Mouse (Mus musculus) ES-E14 (cell line): ENCODE measurements at regions not wholly inside any gene's neighbourhood (a gene's known extent, or its start where the extent isn't known, plus 50 kb on each side); places are given as distances from the start of the nearest gene placed in this dataset.
"Not testable (repeated sequence)": the region's sequence is repeated elsewhere in the genome, so short reads cannot be mapped to it uniquely, and the experiment has no call there.

Source experiments
- DNase-seq: peaks from one replicate; pipeline ENCODE4 v3.0.0-alpha.2; 2013; ENCODE audit warnings: low read depth, low spot score
- H3K27ac ChIP-seq: 2 replicates; pipeline ENCODE4 v1.5.1; 2012; ENCODE audit warnings: low read depth, mild to moderate bottlenecking, low read length, moderate library complexity, mixed read lengths; ENCODE audit not compliant: poor library complexity, insufficient read depth, severe bottlenecking
- H3K36me3 ChIP-seq: 2 replicates; pipeline ENCODE4 v1.6.1; 2012; ENCODE audit warnings: mild to moderate bottlenecking, low read length, moderate library complexity, mixed read lengths; ENCODE audit not compliant: control insufficient read depth, poor library complexity, insufficient read depth, severe bottlenecking
- H3K4me1 ChIP-seq, 2 experiments: fragments of 150-350 bp in 1 of 2; sonication (generic) in 1 of 2; 2 replicates each; pipeline ENCODE4 v1.6.1; 2012; ENCODE audit warnings: low read length in 2 of 2, mild to moderate bottlenecking in 1 of 2, mixed read lengths in 1 of 2; ENCODE audit not compliant: control insufficient read depth in 2 of 2, insufficient read depth in 2 of 2, poor library complexity in 1 of 2
- H3K4me3 ChIP-seq, 2 experiments: fragments of 150-350 bp in 1 of 2; sonication (generic) in 1 of 2; 2 replicates each; pipeline ENCODE4 v1.5.1; 2012; ENCODE audit warnings: low read length in 2 of 2, low read depth in 1 of 2, mild to moderate bottlenecking in 1 of 2, mixed read lengths in 1 of 2; ENCODE audit not compliant: insufficient read depth in 1 of 2, poor library complexity in 1 of 2, severe bottlenecking in 1 of 2
- H3K9ac ChIP-seq: 2 replicates; pipeline ENCODE4 v1.6.1; 2012; ENCODE audit warnings: low read depth, mild to moderate bottlenecking, low read length, mixed read lengths; ENCODE audit not compliant: poor library complexity, insufficient read depth, severe bottlenecking
- H3K9me3 ChIP-seq: fragments of 150-350 bp; sonication (generic); 2 replicates; pipeline ENCODE4 v1.6.1; 2012; ENCODE audit warnings: low read depth, mild to moderate bottlenecking, low read length; ENCODE audit not compliant: control insufficient read depth, insufficient read depth
- CHD2 ChIP-seq: IDR thresholded peaks from 2 replicates; pipeline ENCODE4 v1.6.1; 2014; ENCODE audit warnings: mild to moderate bottlenecking, low read depth, low read length, inconsistent platforms
- HCFC1 ChIP-seq: IDR thresholded peaks from 2 replicates; pipeline ENCODE4 v1.6.1; 2012; ENCODE audit warnings: low read length, inconsistent platforms, borderline replicate concordance; ENCODE audit not compliant: insufficient read depth
- MAFK ChIP-seq: IDR thresholded peaks from 2 replicates; pipeline ENCODE4 v1.6.1; 2014; ENCODE audit warnings: mild to moderate bottlenecking, low read depth, low read length, inconsistent platforms; ENCODE audit not compliant: insufficient read depth
- ZC3H11A ChIP-seq: IDR thresholded peaks from 2 replicates; pipeline ENCODE4 v1.6.1; 2012; ENCODE audit warnings: low read depth, mild to moderate bottlenecking, inconsistent platforms, low read length, borderline replicate concordance
- ZNF384 ChIP-seq: IDR thresholded peaks from 2 replicates; pipeline ENCODE4 v1.6.1; 2012; ENCODE audit warnings: low read depth, low read length, inconsistent platforms
- in situ Hi-C, 2 experiments: fragments of 600-800 bp; cut with MboI; formaldehyde crosslinking; loops; one replicate each; pipeline ENCODE4 v1.15.1; 2025; ENCODE audit warnings: low sequenced_read_pairs in 2 of 2, inconsistent platforms in 1 of 2; ENCODE audit not compliant: unreplicated experiment in 2 of 2

DNA sequence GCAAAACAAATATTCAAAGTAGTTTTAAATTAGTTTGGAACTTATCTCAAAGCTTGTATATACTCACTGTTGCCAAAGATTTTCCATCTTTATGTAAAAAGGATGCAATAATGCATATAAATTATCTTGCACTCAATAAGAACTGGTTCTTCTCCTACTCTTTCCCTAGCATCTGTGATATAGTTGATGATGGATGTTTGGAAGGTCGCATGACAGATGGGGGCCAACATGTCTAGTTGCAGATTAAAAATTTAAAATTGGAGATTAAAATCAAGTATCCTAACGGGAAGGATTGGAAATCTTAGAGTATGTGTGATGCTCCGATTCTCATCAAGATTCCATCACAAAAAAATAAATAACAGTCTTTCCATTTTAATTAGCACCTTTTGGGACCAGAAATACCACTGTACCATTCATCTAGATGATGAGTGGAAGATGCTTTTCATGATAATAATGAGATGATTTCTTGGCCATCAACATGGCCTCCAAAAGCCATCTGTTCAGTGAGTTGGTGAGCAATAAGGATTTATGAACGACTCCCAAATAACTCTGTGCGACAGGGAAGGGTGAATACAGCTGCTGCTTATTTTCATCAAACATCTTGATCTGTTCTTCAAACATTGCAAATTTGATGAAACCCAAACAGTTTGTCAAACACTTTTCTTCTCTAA is 655.9 kb upstream of the Cdh8 start:
- Histone ChIP-seq H3K9me3 (no peaks in the 10 kb centered on the region), H3K4me1 (no peaks in the 10 kb centered on the region), H3K4me3 (no peak overlapping the region), H3K27ac (no peak overlapping the region), H3K9ac (no peak overlapping the region), H3K36me3 (no peaks in the 10 kb centered on the region)
- TF ChIP-seq CHD2 (no peak), HCFC1 (no peak), ZC3H11A (no peak), MAFK (no peak), ZNF384 (no peak)
- no peak for DNase-seq
- in situ Hi-C loops: no loop called here

DNA sequence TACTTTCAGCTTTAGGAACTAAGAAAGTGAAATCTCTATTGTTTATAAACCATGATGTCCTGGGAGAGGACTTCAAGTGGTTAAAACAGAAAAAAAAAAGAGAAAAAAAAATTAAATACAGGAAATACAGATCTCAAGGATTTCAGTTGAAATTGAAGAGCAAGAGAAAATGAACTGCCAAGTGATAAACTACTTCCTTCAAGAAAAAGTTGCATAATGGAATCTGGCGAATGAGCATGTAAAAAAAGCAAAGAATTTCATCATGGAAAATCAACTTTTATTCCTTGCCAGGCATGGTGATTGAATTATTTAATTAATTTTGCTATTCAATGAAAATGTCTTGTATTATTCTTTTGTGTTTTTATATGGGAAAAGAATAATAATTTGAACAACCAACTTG is 653.5 kb upstream of the Cdh8 start:
- DNase-seq: no peak
- Histone ChIP-seq H3K4me3 (no peak overlapping the region), H3K27ac (no peak overlapping the region), H3K9me3 (no peaks in the 10 kb centered on the region), H3K4me1 (no peaks in the 10 kb centered on the region), H3K9ac (no peak overlapping the region), H3K36me3 (no peaks in the 10 kb centered on the region)
- TF ChIP-seq HCFC1: no peak
- TF ChIP-seq CHD2: no peak
- no peak for TF ChIP-seq MAFK
- TF ChIP-seq ZC3H11A: no peak
- no peak for TF ChIP-seq ZNF384
- in situ Hi-C loops: no loop called here

DNA sequence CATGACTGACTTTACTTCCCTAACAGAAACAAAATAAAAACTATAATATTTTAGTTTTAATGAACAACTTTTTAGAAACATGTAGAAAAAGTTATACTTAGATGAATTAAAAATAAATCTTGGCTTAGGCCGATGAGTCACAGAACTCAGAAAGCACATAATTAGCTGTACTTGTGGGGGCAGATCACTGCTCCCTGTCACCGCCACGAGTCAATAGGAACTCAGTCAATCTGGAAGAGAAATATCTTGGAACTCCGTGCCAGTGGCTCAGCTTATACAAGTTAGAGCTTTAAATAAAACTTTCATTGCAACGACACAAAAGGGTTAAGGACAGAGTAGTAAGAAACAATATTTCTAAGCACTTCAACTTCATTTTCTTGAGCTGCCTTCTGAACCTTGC is 622.7 kb upstream of the Cdh8 start:
- no peaks in the 10 kb centered on the region for H3K4me1 ChIP-seq
- H3K27ac ChIP-seq: no peak overlapping the region
- in situ Hi-C loops: no loop called here
- H3K9ac ChIP-seq: no peak overlapping the region
- no peak overlapping the region for H3K4me3 ChIP-seq
- DNase-seq: no peak
- H3K9me3 ChIP-seq: no peaks in the 10 kb centered on the region
- no peaks in the 10 kb centered on the region for H3K36me3 ChIP-seq
- no peak for TF ChIP-seq HCFC1
- TF ChIP-seq MAFK: no peak
- no peak for TF ChIP-seq ZC3H11A
- no peak for TF ChIP-seq CHD2

DNA sequence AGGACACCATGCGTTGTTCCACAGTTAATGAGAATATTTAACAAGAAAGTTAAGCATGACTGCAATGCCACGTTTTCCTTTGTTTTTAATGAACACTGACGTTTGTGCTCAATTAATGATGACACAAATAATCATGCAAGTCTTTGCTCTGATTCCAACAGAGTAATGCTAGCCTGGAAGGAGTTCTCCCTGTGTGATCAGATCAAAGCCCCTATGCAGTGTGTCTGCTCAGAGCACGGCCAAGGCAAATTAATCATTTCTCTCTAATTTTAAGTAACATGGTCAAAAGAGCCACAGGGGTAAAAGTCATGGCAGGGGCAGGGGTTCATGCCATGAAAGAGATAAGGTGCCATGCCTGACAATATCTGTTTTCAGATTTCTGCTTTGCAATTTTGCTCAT is 618.2 kb upstream of the Cdh8 start:
- TF ChIP-seq CHD2 (no peak), MAFK (no peak), ZNF384 (no peak), HCFC1 (no peak), ZC3H11A (no peak)
- in situ Hi-C loops: no loop called here
- Histone ChIP-seq H3K9me3 (no peaks in the 10 kb centered on the region), H3K9ac (no peak overlapping the region), H3K4me3 (no peak overlapping the region), H3K4me1 (no peaks in the 10 kb centered on the region), H3K27ac (no peak overlapping the region), H3K36me3 (no peaks in the 10 kb centered on the region)
- DNase-seq: no peak

DNA sequence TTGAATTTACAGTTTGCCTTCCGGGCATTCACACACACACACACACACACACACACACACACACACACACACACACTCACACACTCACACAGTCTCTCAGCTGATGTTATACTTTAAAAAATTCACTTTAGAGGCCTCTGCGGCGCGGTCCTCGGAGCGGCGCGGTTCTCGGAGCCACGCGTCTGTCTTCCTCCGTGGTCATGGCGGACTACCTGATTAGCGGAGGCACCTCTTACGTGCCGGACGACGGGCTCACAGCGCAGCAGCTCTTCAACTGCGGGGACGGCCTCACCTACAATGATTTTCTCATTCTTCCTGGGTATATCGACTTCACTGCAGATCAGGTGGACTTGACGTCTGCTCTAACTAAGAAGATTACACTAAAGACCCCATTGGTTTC is 614.1 kb upstream of the Cdh8 start:
- H3K9me3 ChIP-seq, in situ Hi-C loops, DNase-seq, H3K36me3 ChIP-seq, H3K9ac ChIP-seq, H3K4me1 ChIP-seq, H3K4me3 ChIP-seq, H3K27ac ChIP-seq: not testable (repeated sequence)
